Mouse (Mus musculus) neural tube, embryonic 15.5 days (tissue): Measurements from ENCODE around the gene Dedd2. TPM values are rescaled to one million over a fixed set of nuclear protein-coding genes. Genes with fewer than 3 reads are reported as not detected.

ENCODE experiments used
- ATAC-seq: fragments of 200-750 bp; cut with Nextera tagmentation; 2 replicates; pipeline ENCODE4 v1.8.0; 2017; ENCODE audit warnings: mild to moderate bottlenecking, moderate TSS enrichment, moderate library complexity; ENCODE audit not compliant: low FRiP score
- H3K27ac ChIP-seq: fragments of 300-500 bp; sonication (generic); replicated peaks from 2 replicates; pipeline ENCODE4 v1.5.1; 2015; ENCODE audit warnings: mild to moderate bottlenecking, inconsistent platforms
- H3K27me3 ChIP-seq: fragments of 300-500 bp; sonication (generic); replicated peaks from 2 replicates; pipeline ENCODE4 v1.6.1; 2015; ENCODE audit warnings: inconsistent platforms
- H3K36me3 ChIP-seq: fragments of 300-500 bp; sonication (generic); 2 replicates; pipeline ENCODE4 v1.6.1; 2015; ENCODE audit warnings: inconsistent platforms
- H3K4me1 ChIP-seq: fragments of 300-500 bp; sonication (generic); 2 replicates; pipeline ENCODE4 v1.6.1; 2015; ENCODE audit warnings: inconsistent platforms
- H3K4me2 ChIP-seq: fragments of 300-500 bp; sonication (generic); 2 replicates; pipeline ENCODE4 v1.6.1; 2015; ENCODE audit warnings: inconsistent platforms, mild to moderate bottlenecking, moderate library complexity
- H3K4me3 ChIP-seq: fragments of 300-500 bp; sonication (generic); replicated peaks from 2 replicates; pipeline ENCODE4 v1.5.1; 2015; ENCODE audit warnings: mild to moderate bottlenecking, inconsistent platforms
- H3K9ac ChIP-seq: fragments of 300-500 bp; sonication (generic); replicated peaks from 2 replicates; pipeline ENCODE4 v1.6.1; 2015; ENCODE audit warnings: mild to moderate bottlenecking, inconsistent platforms
- H3K9me3 ChIP-seq: fragments of 300-500 bp; sonication (generic); replicated peaks from 2 replicates; pipeline ENCODE4 v1.6.1; 2016; ENCODE audit warnings: inconsistent platforms
- WGBS: fragments of 180-500 bp; shearing (Covaris S2); methylation state at CpG from one replicate; pipeline ENCODE4 v1.1.7; 2015; ENCODE audit warnings: mixed read lengths; 5-methylcytosine and 5-hydroxymethylcytosine counted together
- polyA plus RNA-seq: library from polyadenylated mRNA; unstranded; fragments of >200 nt; fragmentation: Nextera tagmentation; extraction: Ambion mirVana; gene quantifications from 2 replicates; pipeline ENCODE4 v1.2.1, GENCODE M21; 2015

Gene Dedd2
- polyA plus RNA-seq, 1 experiment from 2014 or later = 17.7 TPM

GRCm38 (mm10) chr7:25243361-25243760 is 22.9 kb upstream of the Dedd2 start:
- H3K9me3 ChIP-seq = no peaks in the 10 kb centered on the region
- no peak overlapping the region for H3K27ac ChIP-seq
- H3K4me3 ChIP-seq = no peak overlapping the region
- ATAC-seq = no peak
- no peak overlapping the region for H3K9ac ChIP-seq
- H3K27me3 ChIP-seq = no peaks in the 10 kb centered on the region
- H3K4me2 ChIP-seq = no peak overlapping the region
- H3K36me3 ChIP-seq = no peaks in the 10 kb centered on the region
- peaks cover 57% of the 10 kb centered on the region for H3K4me1 ChIP-seq
- WGBS = 96% methylated on average over 4 of the region's 4 CpGs

- H3K4me3 ChIP-seq = no peak overlapping the region
- H3K9ac ChIP-seq = no peak overlapping the region
- no peak overlapping the region for H3K4me2 ChIP-seq
- no peaks in the 10 kb centered on the region for H3K27me3 ChIP-seq
- 23% methylated on average over 2 of the region's 2 CpGs for WGBS
- no peaks in the 10 kb centered on the region for H3K36me3 ChIP-seq
- no peaks in the 10 kb centered on the region for H3K9me3 ChIP-seq
- ATAC-seq = no peak
- no peak overlapping the region for H3K27ac ChIP-seq
- H3K4me1 ChIP-seq = peaks cover 44% of the 10 kb centered on the region
Observed at GRCm38 (mm10) chr7:25241062-25241461, 20.6 kb upstream of the Dedd2 start.

- no peak for ATAC-seq
- H3K4me2 ChIP-seq = no peak overlapping the region
- no peak overlapping the region for H3K4me3 ChIP-seq
- peaks cover 44% of the 10 kb centered on the region for H3K4me1 ChIP-seq
- no peak overlapping the region for H3K27ac ChIP-seq
- no peaks in the 10 kb centered on the region for H3K9me3 ChIP-seq
- H3K9ac ChIP-seq = no peak overlapping the region
- WGBS = 61% methylated on average over 7 of the region's 7 CpGs
- H3K36me3 ChIP-seq = no peaks in the 10 kb centered on the region
- no peaks in the 10 kb centered on the region for H3K27me3 ChIP-seq
Observed at GRCm38 (mm10) chr7:25240631-25241030, 20.2 kb upstream of the Dedd2 start.

GRCm38 (mm10) chr7:25238829-25239623 is 18.6 kb upstream of the Dedd2 start:
- H3K9me3 ChIP-seq = no peaks in the 10 kb centered on the region
- peak; percentile 62 for ATAC-seq
- WGBS = 4% methylated on average over 30 of the region's 30 CpGs
- peak overlapping the region; percentile 86 for H3K4me3 ChIP-seq
- H3K4me2 ChIP-seq = peak overlapping the region; percentile 80
- peak overlapping the region; percentile 34; the same call in 1 of the 2 replicates for H3K9ac ChIP-seq
- no peaks in the 10 kb centered on the region for H3K27me3 ChIP-seq
- H3K27ac ChIP-seq = peak overlapping the region; percentile 88
- peaks cover 49% of the 10 kb centered on the region for H3K4me1 ChIP-seq
- peaks cover 8% of the 10 kb centered on the region for H3K36me3 ChIP-seq

GRCm38 (mm10) chr7:25238015-25238706 is 17.7 kb upstream of the Dedd2 start:
- Histone ChIP-seq H3K9me3 (no peaks in the 10 kb centered on the region), H3K9ac (peak overlapping the region; percentile 28; the same call in 1 of the 2 replicates), H3K4me3 (peak overlapping the region; percentile 86), H3K27me3 (no peaks in the 10 kb centered on the region), H3K4me1 (peaks cover 51% of the 10 kb centered on the region), H3K4me2 (peak overlapping the region; percentile 80), H3K27ac (peak overlapping the region; percentile 88), H3K36me3 (peaks cover 17% of the 10 kb centered on the region)
- WGBS = under 1% methylated on average over 23 of the region's 23 CpGs
- ATAC-seq = peak; percentile 92

- Histone ChIP-seq H3K36me3 (peaks cover 24% of the 10 kb centered on the region), H3K4me1 (peaks cover 51% of the 10 kb centered on the region), H3K27me3 (no peaks in the 10 kb centered on the region), H3K4me3 (peak within 1 kb of the TSS; percentile 86), H3K9me3 (no peaks in the 10 kb centered on the region), H3K9ac (peak within 1 kb of the TSS; percentile 97), H3K27ac (peak within 1 kb of the TSS; percentile 88), H3K4me2 (peak within 1 kb of the TSS; percentile 80)
- WGBS = under 1% methylated on average over 53 of the region's 76 CpGs
- ATAC-seq = peak; percentile 88
Observed at GRCm38 (mm10) chr7:25237249-25238014, 17.0 kb upstream of the Dedd2 start, which contains the start of gene Gsk3a. Gene Gsk3a, minus strand, starts transcription at chr7:25237851.

- Histone ChIP-seq H3K9me3 (no peaks in the 10 kb centered on the region), H3K27me3 (no peaks in the 10 kb centered on the region), H3K36me3 (peaks cover 43% of the 10 kb centered on the region), H3K4me1 (peaks cover 42% of the 10 kb centered on the region), H3K4me2 (0 out of 2 replicates have a peak overlapping the region, but pooled peaks have one; percentile 80), H3K9ac (no peak overlapping the region), H3K4me3 (no peak overlapping the region), H3K27ac (no peak overlapping the region)
- WGBS = 90% methylated on average over 5 of the region's 5 CpGs
- no peak for ATAC-seq
Observed at GRCm38 (mm10) chr7:25235526-25235925, 15.1 kb upstream of the Dedd2 start.

- Histone ChIP-seq H3K36me3 (peaks cover 68% of the 10 kb centered on the region), H3K4me3 (no peak overlapping the region), H3K9ac (no peak overlapping the region), H3K27me3 (no peaks in the 10 kb centered on the region), H3K4me1 (peaks cover 32% of the 10 kb centered on the region), H3K4me2 (no peak overlapping the region), H3K9me3 (no peaks in the 10 kb centered on the region), H3K27ac (no peak overlapping the region)
- 80% methylated on average over 2 of the region's 2 CpGs for WGBS
- no peak for ATAC-seq
Observed at GRCm38 (mm10) chr7:25233061-25233460, 12.6 kb upstream of the Dedd2 start.

GRCm38 (mm10) chr7:25232101-25232648 is 11.8 kb upstream of the Dedd2 start:
- WGBS = 61% methylated on average over 5 of the region's 5 CpGs
- H3K36me3 ChIP-seq = peaks cover 77% of the 10 kb centered on the region
- H3K4me2 ChIP-seq = no peak overlapping the region

GRCm38 (mm10) chr7:25230690-25231285 is 10.4 kb upstream of the Dedd2 start:
- Histone ChIP-seq H3K4me1 (peaks cover 22% of the 10 kb centered on the region), H3K4me3 (no peak overlapping the region), H3K27me3 (no peaks in the 10 kb centered on the region), H3K27ac (no peak overlapping the region), H3K4me2 (no peak overlapping the region), H3K9me3 (no peaks in the 10 kb centered on the region), H3K36me3 (peaks cover 91% of the 10 kb centered on the region), H3K9ac (no peak overlapping the region)
- WGBS = 90% methylated on average over 9 of the region's 9 CpGs
- ATAC-seq = no peak

More at GRCm38 (mm10) chr7:25232101-25232648, 11.8 kb upstream of the Dedd2 start:
- no peak overlapping the region for H3K9ac ChIP-seq
- H3K4me3 ChIP-seq = no peak overlapping the region
- H3K27me3 ChIP-seq = no peaks in the 10 kb centered on the region
- no peak for ATAC-seq
- no peaks in the 10 kb centered on the region for H3K9me3 ChIP-seq
- no peak overlapping the region for H3K27ac ChIP-seq
- peaks cover 35% of the 10 kb centered on the region for H3K4me1 ChIP-seq
